Mouse (Mus musculus) liver, embryonic 11.5 days (tissue): ENCODE results near the gene Araf. TPM values are rescaled to one million over a fixed set of nuclear protein-coding genes. Genes with fewer than 3 reads are reported as not detected.

Experiments
- ATAC-seq: fragments of 200-750 bp; cut with Nextera tagmentation; replicated peaks from 2 replicates; pipeline ENCODE4 v1.8.0; 2017; ENCODE audit warnings: moderate number of reproducible peaks, mild to moderate bottlenecking, moderate TSS enrichment, moderate library complexity; ENCODE audit not compliant: low FRiP score
- DNase-seq: peaks from one replicate; pipeline ENCODE4 v3.0.0-alpha.2; 2017; ENCODE audit warnings: low spot score
- H3K27ac ChIP-seq: fragments of 300-500 bp; sonication (generic); 2 replicates; pipeline ENCODE4 v1.5.1; 2014; ENCODE audit warnings: mild to moderate bottlenecking, low read depth, low read length, control low read depth
- H3K27me3 ChIP-seq: fragments of 300-500 bp; sonication (generic); replicated peaks from 2 replicates; pipeline ENCODE4 v1.6.1; 2014; ENCODE audit warnings: low read length, mixed read lengths; ENCODE audit not compliant: control insufficient read depth, insufficient read depth
- H3K36me3 ChIP-seq: fragments of 300-500 bp; sonication (generic); 2 replicates; pipeline ENCODE4 v1.6.1; 2014; ENCODE audit warnings: mild to moderate bottlenecking, low read length, moderate library complexity, mixed read lengths; ENCODE audit not compliant: control insufficient read depth, insufficient read depth
- H3K4me1 ChIP-seq: fragments of 300-500 bp; sonication (generic); replicated peaks from 2 replicates; pipeline ENCODE4 v1.6.1; 2014; ENCODE audit warnings: low read length, mixed read lengths; ENCODE audit not compliant: control insufficient read depth, insufficient read depth
- H3K4me2 ChIP-seq: fragments of 300-500 bp; sonication (generic); 2 replicates; pipeline ENCODE4 v1.6.1; 2014; ENCODE audit warnings: mild to moderate bottlenecking, control low read depth, moderate library complexity
- H3K4me3 ChIP-seq: fragments of 300-500 bp; sonication (generic); 2 replicates; pipeline ENCODE4 v1.5.1; 2014; ENCODE audit warnings: low read depth, low read length, control low read depth
- H3K9ac ChIP-seq: fragments of 300-500 bp; sonication (generic); 2 replicates; pipeline ENCODE4 v1.6.1; 2014; ENCODE audit warnings: low read depth, low read length, control low read depth
- H3K9me3 ChIP-seq: fragments of 300-500 bp; sonication (generic); 2 replicates; pipeline ENCODE4 v1.6.1; 2016; ENCODE audit warnings: low read length, inconsistent platforms, mixed read lengths; ENCODE audit not compliant: control insufficient read depth
- WGBS: fragments of 180-500 bp; shearing (Covaris S2); extraction: QIAGEN DNeasy Blood & Tissue Kit; methylation state at CpG from one replicate; pipeline ENCODE4 v1.1.7; 2014; 5-methylcytosine and 5-hydroxymethylcytosine counted together
- polyA plus RNA-seq: library from polyadenylated mRNA; unstranded; fragments of >200 nt; fragmentation: Nextera tagmentation; extraction: Ambion mirVana; gene quantifications from 2 replicates; pipeline ENCODE4 v1.2.1, GENCODE M21; 2014

Araf gene
- polyA plus RNA-seq = 83.7 and 84.4 TPM in 2 replicates

DNA sequence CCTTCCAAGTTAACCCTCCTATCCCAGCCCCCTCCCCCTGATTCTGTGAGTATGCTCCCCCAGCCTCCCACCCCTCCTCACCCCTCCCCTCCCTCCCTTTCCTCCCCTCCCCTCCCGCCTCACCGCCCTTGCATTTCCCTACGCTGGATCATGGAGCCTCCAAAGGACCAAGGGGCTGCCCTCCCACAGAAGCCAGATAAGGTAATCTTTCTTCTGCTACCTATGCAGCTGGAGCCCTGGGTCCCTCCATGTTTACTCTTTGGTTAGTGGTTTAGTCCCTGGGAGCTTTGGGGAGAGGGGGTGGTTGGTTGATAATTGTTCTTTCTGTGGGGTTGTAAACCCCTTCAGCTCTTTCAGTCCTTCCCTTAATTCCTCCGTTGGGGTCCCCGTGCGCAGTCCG, at the start of gene Araf:
Araf (plus strand) TSS at position 134 of the 400 bp plus-strand sequence.
- Histone ChIP-seq H3K27me3 (no peaks in the 10 kb centered on the region), H3K9me3 (no peaks in the 10 kb centered on the region), H3K36me3 (no peaks in the 10 kb centered on the region), H3K9ac (peak within 1 kb of the TSS; percentile 67), H3K4me2 (peak within 1 kb of the TSS; percentile 66), H3K4me1 (no peaks in the 10 kb centered on the region), H3K4me3 (peak within 1 kb of the TSS; percentile 52), H3K27ac (peak within 1 kb of the TSS; percentile 89)
- ATAC-seq (peak; percentile 66), DNase-seq (peak; percentile 62)
- WGBS = 9% methylated on average over 7 of the region's 7 CpGs

- ATAC-seq = peak; percentile 91
- WGBS = 77% methylated on average over 2 of the region's 2 CpGs
These were observed 48.8 kb upstream of the Araf start for GRCm38 (mm10) chrX:20748829-20749228.

DNA sequence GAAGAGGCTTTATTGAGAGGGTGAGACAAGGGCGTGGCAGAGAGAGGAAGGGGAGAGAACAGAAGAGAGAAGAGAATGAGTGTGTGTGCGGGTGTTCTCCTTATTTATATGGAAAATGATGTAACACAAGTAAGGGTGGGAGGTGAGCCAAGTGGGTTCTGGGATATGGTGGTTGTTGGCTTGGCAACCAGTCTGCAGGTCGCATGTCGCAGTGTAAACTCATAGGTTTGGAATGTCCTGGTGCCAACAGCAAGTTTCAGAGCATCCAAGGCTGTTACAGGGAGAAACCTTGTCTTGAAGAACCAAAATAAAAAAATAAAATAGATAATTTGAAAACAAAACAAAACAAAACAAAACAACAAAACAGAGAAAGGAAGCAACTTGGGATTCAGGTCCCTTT, 36.4 kb upstream of the Araf start:
- no peaks in the 10 kb centered on the region for H3K9me3 ChIP-seq
- 82% methylated on average over 4 of the region's 4 CpGs for WGBS

More at GRCm38 (mm10) chrX:20748829-20749228, 48.8 kb upstream of the Araf start:
- no peaks in the 10 kb centered on the region for H3K36me3 ChIP-seq
- H3K4me1 ChIP-seq = no peaks in the 10 kb centered on the region
- H3K4me3 ChIP-seq = no peak overlapping the region
- no peak overlapping the region for H3K27ac ChIP-seq
- no peak overlapping the region; the same call in 1 of the 2 replicates for H3K4me2 ChIP-seq
- H3K9me3 ChIP-seq = no peaks in the 10 kb centered on the region
- H3K9ac ChIP-seq = no peak overlapping the region
- H3K27me3 ChIP-seq = no peaks in the 10 kb centered on the region
- no peak for DNase-seq

DNA sequence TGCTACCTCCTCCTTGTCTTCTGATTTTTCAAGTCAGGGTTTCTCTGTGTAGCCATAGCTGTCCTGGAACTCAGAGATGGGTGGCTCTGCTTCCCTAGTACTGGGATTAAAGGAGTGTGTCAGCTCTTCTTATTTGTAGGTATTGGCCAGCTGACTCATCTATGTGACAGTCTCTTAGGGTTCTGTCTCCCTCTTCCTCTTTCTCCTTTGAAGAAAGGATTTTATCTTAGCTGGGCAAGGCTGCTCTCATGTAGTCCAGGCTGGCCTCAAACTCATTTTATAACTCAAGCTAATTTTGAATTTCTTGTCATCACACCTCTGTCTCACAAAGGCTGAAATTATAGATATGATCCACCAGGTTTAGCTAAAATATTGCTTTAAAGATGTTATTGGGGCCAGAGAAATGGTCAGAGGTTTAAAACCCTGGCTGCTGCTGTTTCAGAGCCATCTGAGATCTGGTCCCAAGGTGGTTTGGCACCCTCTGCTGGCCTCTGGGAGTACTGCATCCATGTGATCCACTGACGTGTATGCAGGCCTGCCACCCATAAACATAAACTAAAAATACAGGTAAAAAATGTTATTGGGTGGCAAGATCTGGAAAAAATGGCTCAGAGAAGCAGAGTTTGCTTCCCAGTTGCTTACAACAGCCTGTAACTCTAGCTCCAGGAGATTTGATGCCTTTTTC, 26.8 kb upstream of the Araf start:
- no peaks in the 10 kb centered on the region for H3K36me3 ChIP-seq
- no peaks in the 10 kb centered on the region for H3K9me3 ChIP-seq
- no peaks in the 10 kb centered on the region for H3K4me1 ChIP-seq
- no peak overlapping the region for H3K4me3 ChIP-seq
- 3% methylated on average over 1 of the region's 1 CpGs for WGBS
- DNase-seq (peak; percentile 73), ATAC-seq (peak; percentile 68)
- H3K9ac ChIP-seq = no peak overlapping the region
- no peak overlapping the region for H3K4me2 ChIP-seq
- H3K27me3 ChIP-seq = no peaks in the 10 kb centered on the region
- H3K27ac ChIP-seq = no peak overlapping the region

More for the DNA sequence above, 36.4 kb upstream of the Araf start:
- ATAC-seq = no peak
- Histone ChIP-seq H3K4me1 (no peaks in the 10 kb centered on the region), H3K27ac (no peak overlapping the region), H3K36me3 (no peaks in the 10 kb centered on the region), H3K27me3 (no peaks in the 10 kb centered on the region), H3K4me2 (no peak overlapping the region), H3K4me3 (no peak overlapping the region), H3K9ac (no peak overlapping the region)
- DNase-seq = no peak

GRCm38 (mm10) chrX:20771666-20772065, 25.9 kb upstream of the Araf start:
- WGBS = 49% methylated on average over 2 of the region's 2 CpGs
- ATAC-seq (no peak), DNase-seq (no peak)
- Histone ChIP-seq H3K9me3 (no peaks in the 10 kb centered on the region), H3K36me3 (no peaks in the 10 kb centered on the region), H3K4me3 (no peak overlapping the region), H3K9ac (no peak overlapping the region), H3K4me2 (no peak overlapping the region), H3K4me1 (no peaks in the 10 kb centered on the region), H3K27ac (no peak overlapping the region), H3K27me3 (no peaks in the 10 kb centered on the region)

DNA sequence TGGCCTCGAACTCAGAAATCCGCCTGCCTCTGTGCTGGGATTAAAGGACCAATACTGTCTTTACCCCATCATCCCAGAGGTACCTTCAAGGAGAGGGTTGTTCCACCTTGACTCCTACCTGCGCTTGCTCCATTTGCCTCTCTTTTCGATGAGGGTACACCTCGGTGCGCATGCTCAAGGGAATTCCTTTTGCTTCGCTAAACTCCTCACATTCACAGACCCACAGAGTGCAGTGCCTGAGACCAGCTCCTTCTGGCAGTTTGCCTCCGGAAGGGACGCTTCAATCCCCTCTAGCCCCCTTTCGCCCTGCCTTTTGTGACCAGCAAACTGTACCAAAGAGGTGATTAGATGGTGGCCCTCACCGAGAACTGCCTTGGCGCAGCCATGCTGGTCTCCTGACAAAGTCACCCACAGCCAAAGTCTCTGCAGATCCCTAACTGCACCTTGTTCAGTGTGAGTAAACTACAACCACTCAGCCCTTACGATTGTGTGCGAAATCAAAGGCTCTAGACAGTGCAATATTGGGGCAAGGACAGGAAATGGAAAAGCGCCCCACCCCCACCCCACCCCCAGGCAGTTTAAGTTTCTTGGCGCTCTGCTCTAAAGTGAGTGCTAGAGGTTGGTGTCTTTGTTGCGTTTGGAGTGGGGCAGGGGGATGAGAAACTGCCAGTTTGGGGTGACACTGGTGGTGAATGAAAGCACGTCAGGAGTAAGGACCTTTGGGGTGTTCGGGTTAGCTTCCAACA, 22.2 kb upstream of the Araf start:
- Histone ChIP-seq H3K4me3 (no peak overlapping the region), H3K9ac (no peak overlapping the region), H3K4me2 (peak overlapping the region; percentile 34), H3K9me3 (no peaks in the 10 kb centered on the region), H3K36me3 (no peaks in the 10 kb centered on the region), H3K27me3 (no peaks in the 10 kb centered on the region), H3K4me1 (no peaks in the 10 kb centered on the region), H3K27ac (no peak overlapping the region)
- ATAC-seq (no peak), DNase-seq (no peak)
- WGBS = 58% methylated on average over 19 of the region's 19 CpGs

DNA sequence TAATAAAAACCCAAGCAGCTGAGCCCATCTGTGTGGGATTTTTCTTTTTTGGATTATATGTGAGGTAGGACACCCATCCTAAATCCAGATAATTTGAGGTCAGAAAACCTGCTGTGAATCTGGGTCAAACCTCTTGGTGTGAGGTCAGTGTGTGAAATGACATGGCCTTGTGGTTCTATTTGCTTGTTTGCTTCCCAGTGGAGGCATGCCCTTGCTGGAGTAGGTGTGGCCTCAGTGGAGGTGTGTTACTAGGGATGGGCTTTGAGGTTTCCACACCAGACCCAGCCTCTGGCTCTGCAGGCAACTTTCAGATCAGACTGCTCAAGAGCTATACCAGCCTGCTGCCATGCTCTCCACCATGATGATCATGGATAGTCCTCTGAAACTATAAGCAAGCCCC, 20.0 kb upstream of the Araf start:
- no peak overlapping the region for H3K27ac ChIP-seq
- DNase-seq = no peak
- no peak overlapping the region for H3K9ac ChIP-seq
- no peaks in the 10 kb centered on the region for H3K36me3 ChIP-seq
- H3K4me3 ChIP-seq = no peak overlapping the region
- no peaks in the 10 kb centered on the region for H3K4me1 ChIP-seq
- ATAC-seq = no peak
- no peak overlapping the region for H3K4me2 ChIP-seq
- H3K27me3 ChIP-seq = no peaks in the 10 kb centered on the region
- no peaks in the 10 kb centered on the region for H3K9me3 ChIP-seq

- 38% methylated on average over 2 of the region's 2 CpGs for WGBS
- H3K4me2 ChIP-seq = no peak overlapping the region
- no peak overlapping the region; the same call in 1 of the 2 replicates for H3K27ac ChIP-seq
- H3K9me3 ChIP-seq = no peaks in the 10 kb centered on the region
- no peak overlapping the region for H3K4me3 ChIP-seq
- H3K9ac ChIP-seq = no peak overlapping the region
- DNase-seq = no peak
- H3K36me3 ChIP-seq = no peaks in the 10 kb centered on the region
- ATAC-seq = peak; percentile 92
- H3K4me1 ChIP-seq = no peaks in the 10 kb centered on the region
- no peaks in the 10 kb centered on the region for H3K27me3 ChIP-seq
These were observed 10.3 kb upstream of the Araf start for GRCm38 (mm10) chrX:20787309-20787708.
